Mouse (Mus musculus) limb, embryonic 14.5 days (tissue): ENCODE results near the gene Prr7. TPM values are rescaled to one million over a fixed set of nuclear protein-coding genes. Genes with fewer than 3 reads are reported as not detected.

Experiments used
- ATAC-seq: fragments of 200-750 bp; cut with Nextera tagmentation; 2 replicates; pipeline ENCODE4 v1.8.0; 2017; ENCODE audit warnings: low read depth, moderate number of reproducible peaks, moderate TSS enrichment; ENCODE audit not compliant: low FRiP score
- DNase-seq: peaks from one replicate; pipeline ENCODE4 v3.0.0-alpha.2; 2015; ENCODE audit warnings: low spot score
- H3K27ac ChIP-seq: fragments of 300-500 bp; sonication (generic); replicated peaks from 2 replicates; pipeline ENCODE4 v1.5.1; 2014; ENCODE audit warnings: low read depth, mild to moderate bottlenecking, low read length, moderate library complexity, mixed read lengths
- H3K27me3 ChIP-seq: fragments of 300-500 bp; sonication (generic); 2 replicates; pipeline ENCODE4 v1.6.1; 2014; ENCODE audit warnings: low read length, mixed read lengths; ENCODE audit not compliant: control insufficient read depth, insufficient read depth
- H3K36me3 ChIP-seq: fragments of 300-500 bp; sonication (generic); 2 replicates; pipeline ENCODE4 v1.6.1; 2014; ENCODE audit warnings: mild to moderate bottlenecking, low read length, moderate library complexity, mixed read lengths; ENCODE audit not compliant: control insufficient read depth, insufficient read depth
- H3K4me1 ChIP-seq: fragments of 300-500 bp; sonication (generic); 2 replicates; pipeline ENCODE4 v1.6.1; 2014; ENCODE audit warnings: antibody characterized with exemption, low read length, mixed read lengths; ENCODE audit not compliant: control insufficient read depth, insufficient read depth
- H3K4me2 ChIP-seq: fragments of 300-500 bp; sonication (generic); replicated peaks from 2 replicates; pipeline ENCODE4 v1.6.1; 2014; ENCODE audit warnings: low read depth, mild to moderate bottlenecking, low read length, moderate library complexity; ENCODE audit not compliant: severe bottlenecking
- H3K4me3 ChIP-seq: fragments of 300-500 bp; sonication (generic); replicated peaks from 2 replicates; pipeline ENCODE4 v1.5.1; 2014; ENCODE audit warnings: low read length
- H3K9ac ChIP-seq: fragments of 300-500 bp; sonication (generic); 2 replicates; pipeline ENCODE4 v1.6.1; 2014; ENCODE audit warnings: mild to moderate bottlenecking, low read depth, low read length, moderate library complexity; ENCODE audit not compliant: severe bottlenecking
- H3K9me3 ChIP-seq: fragments of 300-500 bp; sonication (generic); 2 replicates; pipeline ENCODE4 v1.6.1; 2016; ENCODE audit warnings: low read length; ENCODE audit not compliant: control insufficient read depth
- POLR2A ChIP-seq: fragments of 200-500 bp; IDR thresholded peaks from 2 replicates; pipeline ENCODE4 v1.8.0; 2012; ENCODE audit warnings: inconsistent platforms, mild to moderate bottlenecking, moderate library complexity, borderline replicate concordance; ENCODE audit not compliant: insufficient read depth, insufficient read length; ENCODE audit errors: extremely low read depth
- WGBS: fragments of 180-500 bp; shearing (Covaris S2); extraction: QIAGEN DNeasy Blood & Tissue Kit; methylation state at CpG from one replicate; pipeline ENCODE4 v1.1.7; 2014; 5-methylcytosine and 5-hydroxymethylcytosine counted together
- polyA plus RNA-seq, 2 experiments: library from polyadenylated mRNA; depleted of rRNA in 1 of 2; stranded (reverse) in 1 of 2; unstranded in 1 of 2; fragments of >200 nt; fragmentation: Nextera tagmentation in 1 of 2; extraction: Ambion mirVana in 1 of 2; gene quantifications; 2 replicates each; pipeline versions ENCODE4 v1.2.1 to v1.2.3; 2012 to 2014

Prr7 gene
- polyA plus RNA-seq, 2 experiments, result 1.4 to 18.6 TPM

DNA sequence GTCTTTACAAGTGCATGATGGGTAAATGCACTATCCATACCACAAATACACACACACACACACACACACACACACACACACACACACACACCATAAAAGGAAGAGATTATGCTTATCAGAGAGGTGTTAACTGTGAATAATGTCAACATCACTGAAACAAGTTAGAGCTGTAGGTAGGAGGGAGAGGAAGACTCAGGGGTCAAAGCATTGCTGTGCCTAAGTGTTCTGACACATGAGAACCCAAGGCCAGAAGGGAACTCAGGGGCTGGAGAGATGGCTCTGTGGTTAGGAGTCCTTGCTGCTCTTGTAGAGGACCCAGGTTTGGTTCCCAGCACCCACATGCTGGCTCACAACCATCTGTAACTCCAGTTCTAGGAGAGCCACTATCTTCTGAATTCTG is 15.9 kb downstream of the Prr7 start:
- Histone ChIP-seq H3K27ac (no peak overlapping the region), H3K36me3 (peaks cover 84% of the 10 kb centered on the region), H3K4me3 (no peak overlapping the region), H3K4me1 (peaks cover 13% of the 10 kb centered on the region), H3K9ac (no peak overlapping the region), H3K27me3 (no peaks in the 10 kb centered on the region), H3K4me2 (no peak overlapping the region), H3K9me3 (no peaks in the 10 kb centered on the region)
- ATAC-seq (no peak), DNase-seq (no peak)
- TF ChIP-seq POLR2A, result no peak

DNA sequence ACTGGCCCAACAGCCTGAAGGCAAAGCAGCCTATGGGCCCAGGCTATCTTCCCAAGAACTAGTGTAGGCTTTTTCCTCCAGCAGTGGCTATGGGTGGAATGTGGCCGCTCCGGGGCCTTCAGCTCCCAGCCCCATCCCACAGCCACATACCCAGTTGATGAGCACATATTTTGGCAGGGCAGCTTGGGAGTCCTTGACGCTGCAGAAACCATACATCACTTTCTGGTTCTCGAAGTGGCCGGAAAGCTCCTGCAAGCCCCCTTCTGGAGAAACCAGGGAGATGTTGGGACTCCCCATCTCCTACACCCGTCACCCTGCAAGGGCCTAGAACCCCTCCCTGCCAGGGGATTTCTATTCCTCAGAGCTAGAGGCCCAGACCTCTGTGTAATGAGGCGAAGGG is 18.5 kb downstream of the Prr7 start:
- Histone ChIP-seq H3K4me3 (no peak overlapping the region), H3K9me3 (no peaks in the 10 kb centered on the region), H3K9ac (no peak overlapping the region), H3K27ac (no peak overlapping the region), H3K4me1 (peaks cover 29% of the 10 kb centered on the region), H3K4me2 (no peak overlapping the region), H3K36me3 (peaks cover 60% of the 10 kb centered on the region), H3K27me3 (no peaks in the 10 kb centered on the region)
- WGBS, result 80% methylated on average over 7 of the region's 7 CpGs
- TF ChIP-seq POLR2A, result no peak
- DNase-seq (no peak), ATAC-seq (no peak)

DNA sequence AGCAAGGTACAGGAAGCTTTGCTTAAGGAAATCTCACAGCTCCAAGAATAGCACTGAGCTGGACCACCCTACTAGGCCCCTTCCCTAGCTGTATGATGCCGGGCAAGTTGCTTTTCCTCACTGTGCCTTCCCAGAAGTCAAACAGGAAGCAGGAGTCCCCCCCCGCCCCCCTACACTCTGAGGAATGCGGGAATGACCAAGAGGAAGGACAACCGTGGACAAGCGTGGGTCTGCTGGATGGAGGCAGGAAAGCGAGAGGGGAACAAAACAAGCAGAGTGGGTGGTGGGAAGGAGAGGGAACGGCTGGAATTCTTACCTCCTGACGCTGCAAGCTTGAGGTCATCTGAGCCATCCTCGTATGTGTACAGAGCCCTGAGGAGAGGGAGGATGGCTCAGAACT is 19.0 kb downstream of the Prr7 start:
- H3K4me3 ChIP-seq, result no peak overlapping the region
- peaks cover 56% of the 10 kb centered on the region for H3K36me3 ChIP-seq
- no peak for TF ChIP-seq POLR2A
- no peak for ATAC-seq
- WGBS, result 53% methylated on average over 9 of the region's 9 CpGs
- no peak overlapping the region for H3K9ac ChIP-seq
- no peaks in the 10 kb centered on the region for H3K27me3 ChIP-seq
- no peaks in the 10 kb centered on the region for H3K9me3 ChIP-seq
- no peak overlapping the region for H3K4me2 ChIP-seq
- DNase-seq, result no peak
- H3K4me1 ChIP-seq, result peaks cover 29% of the 10 kb centered on the region
- H3K27ac ChIP-seq, result no peak overlapping the region; the same call in 1 of the 2 replicates

DNA sequence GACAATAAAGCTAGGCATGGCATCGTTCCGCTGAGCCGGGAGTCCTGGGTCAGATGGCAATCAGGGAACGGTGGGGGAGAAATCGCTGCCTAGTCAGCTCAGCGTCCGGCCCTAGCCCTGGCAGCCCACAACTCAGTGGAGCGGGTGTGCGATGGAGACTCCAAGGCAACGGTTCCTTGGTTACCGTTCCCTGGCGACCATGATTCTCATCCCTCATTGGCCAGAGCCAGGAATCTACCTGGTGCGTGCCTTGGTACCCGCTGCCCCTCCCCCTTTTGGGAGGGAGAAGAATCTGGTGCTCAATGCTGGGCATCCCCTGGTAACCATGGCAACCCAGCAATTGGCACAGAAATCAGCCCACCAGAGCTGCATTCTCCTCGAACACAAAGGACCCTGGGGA is 19.5 kb downstream of the Prr7 start:
- H3K4me2 ChIP-seq, result no peak overlapping the region
- no peak overlapping the region; the same call in 1 of the 2 replicates for H3K27ac ChIP-seq
- peaks cover 54% of the 10 kb centered on the region for H3K36me3 ChIP-seq
- DNase-seq (no peak), ATAC-seq (no peak)
- no peak overlapping the region for H3K9ac ChIP-seq
- no peak overlapping the region for H3K4me3 ChIP-seq
- no peak for TF ChIP-seq POLR2A
- H3K27me3 ChIP-seq, result no peaks in the 10 kb centered on the region
- H3K9me3 ChIP-seq, result no peaks in the 10 kb centered on the region
- WGBS, result 54% methylated on average over 15 of the region's 15 CpGs
- peaks cover 32% of the 10 kb centered on the region for H3K4me1 ChIP-seq

DNA sequence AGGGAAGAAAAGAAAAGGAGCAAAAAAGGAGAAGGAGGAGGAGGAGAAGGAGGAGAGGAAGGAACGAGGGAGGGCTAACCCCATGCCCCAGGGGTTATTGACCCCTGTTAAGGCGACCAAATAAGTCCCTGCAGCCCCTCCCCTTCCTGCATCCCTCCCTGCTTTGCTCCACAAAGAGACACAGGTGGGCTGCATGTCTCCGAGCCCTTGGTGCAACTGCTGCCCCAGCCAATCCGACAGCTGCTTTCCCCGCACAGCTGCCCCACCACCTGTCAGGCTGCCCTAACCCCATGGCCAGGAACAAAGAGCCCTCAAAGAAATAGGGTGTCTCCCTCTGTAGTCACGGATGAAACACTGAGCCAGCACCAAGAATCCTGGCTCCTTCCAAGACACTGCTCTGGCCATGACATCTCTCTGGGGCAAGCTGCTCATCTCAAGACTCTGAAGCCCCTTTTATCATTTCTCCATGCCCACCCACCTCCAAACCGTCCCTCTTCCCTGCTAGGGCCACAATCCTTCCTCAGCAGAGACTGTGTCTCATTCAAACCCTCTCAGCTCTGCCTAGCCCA is 20.5 kb downstream of the Prr7 start:
- Histone ChIP-seq H3K9ac (0 out of 2 replicates have a peak overlapping the region, but pooled peaks have one; percentile 21), H3K4me2 (0 out of 2 replicates have a peak overlapping the region, but pooled peaks have one; percentile 79), H3K27me3 (no peaks in the 10 kb centered on the region), H3K4me3 (no peak overlapping the region), H3K4me1 (peaks cover 32% of the 10 kb centered on the region), H3K36me3 (peaks cover 44% of the 10 kb centered on the region), H3K9me3 (no peaks in the 10 kb centered on the region), H3K27ac (no peak overlapping the region; the same call in 1 of the 2 replicates)
- ATAC-seq (no peak), DNase-seq (no peak)
- 28% methylated on average over 7 of the region's 7 CpGs for WGBS
- no peak for TF ChIP-seq POLR2A
